Mouse (Mus musculus): ENCODE measurements around the gene Cyp2d11. TPM values are rescaled to one million over a fixed set of nuclear protein-coding genes. Genes with fewer than 3 reads are reported as not detected.
A peak's percentile ranks its signal among the peaks of the same experiment; 100 is the strongest.
"Not testable (repeated sequence)": the region's sequence is repeated elsewhere in the genome, so short reads cannot be mapped to it uniquely, and the experiment has no call there.

The Cyp2d11 gene
- polyA plus RNA-seq, 1 experiment: not detected

GRCm38 (mm10) chr15:82375855-82376254 lies 18.0 kb downstream of the Cyp2d11 start:
- 90% methylated on average over 9 of the region's 9 CpGs for WGBS
- peaks cover 20% of the 10 kb centered on the region for H3K4me1 ChIP-seq (ENCODE audit: control insufficient read depth, insufficient read depth, low read length)
- TF ChIP-seq CTCF (IDR thresholded peaks at IDR 0.05; ENCODE audit: insufficient read depth, low read depth, low read length) (no peak), POLR2A (IDR thresholded peaks at IDR 0.05; ENCODE audit: insufficient read depth, low read depth, low read length) (no peak)
- peak overlapping the region; percentile 65; the same call in 1 of the 2 replicates for H3K27ac ChIP-seq (ENCODE audit: insufficient read depth, low read depth, low read length)
- H3K4me3 ChIP-seq (ENCODE audit: insufficient read depth, low read depth, low read length): no peak overlapping the region

GRCm38 (mm10) chr15:82374437-82374836 lies 19.4 kb downstream of the Cyp2d11 start:
- H3K27ac ChIP-seq (ENCODE audit: insufficient read depth, low read depth, low read length): no peak overlapping the region
- TF ChIP-seq CTCF (IDR thresholded peaks at IDR 0.05; ENCODE audit: insufficient read depth, low read depth, low read length) (no peak), POLR2A (IDR thresholded peaks at IDR 0.05; ENCODE audit: insufficient read depth, low read depth, low read length) (no peak)
- H3K4me1 ChIP-seq (ENCODE audit: control insufficient read depth, insufficient read depth, low read length): peaks cover 12% of the 10 kb centered on the region
- no peak overlapping the region for H3K4me3 ChIP-seq (ENCODE audit: insufficient read depth, low read depth, low read length)
- 79% methylated on average over 5 of the region's 5 CpGs for WGBS

DNA sequence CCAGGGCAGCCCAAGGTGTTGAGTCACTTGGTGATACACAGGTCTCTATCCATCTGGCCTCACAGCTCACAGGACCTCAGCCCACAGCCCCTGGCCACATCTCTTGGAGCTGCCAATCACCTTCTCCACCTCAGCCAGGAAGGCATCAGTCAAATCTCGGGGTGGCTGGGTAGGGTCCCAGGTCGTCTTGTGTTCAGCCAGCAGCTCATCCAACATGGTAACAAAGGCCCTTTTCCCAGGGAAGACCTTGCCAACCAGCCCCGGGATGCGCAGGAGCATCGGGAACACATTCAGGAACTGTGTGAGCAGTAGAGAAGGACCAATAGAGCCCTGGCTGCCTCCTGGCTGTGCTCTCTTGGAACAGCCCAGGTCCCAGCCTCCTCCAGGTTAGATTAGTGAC lies 20.8 kb downstream of the Cyp2d11 start:
- Histone ChIP-seq H3K27ac (ENCODE audit: insufficient read depth, low read depth, low read length) (no peak overlapping the region), H3K4me1 (ENCODE audit: control insufficient read depth, insufficient read depth, low read length) (peaks cover 11% of the 10 kb centered on the region), H3K4me3 (ENCODE audit: insufficient read depth, low read depth, low read length) (no peak overlapping the region)
- 89% methylated on average over 5 of the region's 5 CpGs for whole genome bisulfite sequencing
- TF ChIP-seq CTCF (IDR thresholded peaks at IDR 0.05; ENCODE audit: insufficient read depth, low read depth, low read length) (no peak), POLR2A (IDR thresholded peaks at IDR 0.05; ENCODE audit: insufficient read depth, low read depth, low read length) (no peak)

GRCm38 (mm10) chr15:82372446-82372845 lies 21.4 kb downstream of the Cyp2d11 start:
- Histone ChIP-seq H3K4me3 (ENCODE audit: insufficient read depth, low read depth, low read length) (no peak overlapping the region), H3K27ac (ENCODE audit: insufficient read depth, low read depth, low read length) (no peak overlapping the region), H3K4me1 (ENCODE audit: control insufficient read depth, insufficient read depth, low read length) (peaks cover 11% of the 10 kb centered on the region)
- no peak for TF ChIP-seq POLR2A (IDR thresholded peaks at IDR 0.05; ENCODE audit: insufficient read depth, low read depth, low read length)
- no peak for TF ChIP-seq CTCF (IDR thresholded peaks at IDR 0.05; ENCODE audit: insufficient read depth, low read depth, low read length)
- WGBS: 92% methylated on average over 6 of the region's 6 CpGs

DNA sequence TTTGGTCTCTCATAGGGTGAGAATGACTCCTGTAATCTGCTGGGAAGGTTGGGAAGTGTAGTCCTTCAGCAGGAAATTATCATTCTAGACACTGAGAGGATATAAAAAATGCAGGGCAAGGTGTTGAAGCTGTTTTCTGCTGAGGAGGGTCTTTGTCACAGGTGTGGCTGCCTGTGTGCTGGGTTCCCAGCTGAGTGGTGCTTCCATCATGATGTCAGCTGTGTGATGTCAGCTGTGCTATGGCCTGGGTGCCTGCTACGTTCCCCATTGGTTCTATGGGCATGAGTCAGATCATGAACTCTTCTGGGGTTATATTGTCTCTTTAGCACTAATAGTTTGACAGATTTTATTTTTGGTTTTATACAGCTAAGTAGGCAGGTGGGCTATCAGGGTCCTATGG lies 25.0 kb downstream of the Cyp2d11 start:
- Histone ChIP-seq H3K27ac (ENCODE audit: insufficient read depth, low read depth, low read length) (no peak overlapping the region), H3K4me1 (ENCODE audit: control insufficient read depth, insufficient read depth, low read length) (no peaks in the 10 kb centered on the region), H3K4me3 (ENCODE audit: insufficient read depth, low read depth, low read length) (no peak overlapping the region)
- WGBS: 78% methylated on average over 1 of the region's 1 CpGs
- no peak for TF ChIP-seq POLR2A (IDR thresholded peaks at IDR 0.05; ENCODE audit: insufficient read depth, low read depth, low read length)

DNA sequence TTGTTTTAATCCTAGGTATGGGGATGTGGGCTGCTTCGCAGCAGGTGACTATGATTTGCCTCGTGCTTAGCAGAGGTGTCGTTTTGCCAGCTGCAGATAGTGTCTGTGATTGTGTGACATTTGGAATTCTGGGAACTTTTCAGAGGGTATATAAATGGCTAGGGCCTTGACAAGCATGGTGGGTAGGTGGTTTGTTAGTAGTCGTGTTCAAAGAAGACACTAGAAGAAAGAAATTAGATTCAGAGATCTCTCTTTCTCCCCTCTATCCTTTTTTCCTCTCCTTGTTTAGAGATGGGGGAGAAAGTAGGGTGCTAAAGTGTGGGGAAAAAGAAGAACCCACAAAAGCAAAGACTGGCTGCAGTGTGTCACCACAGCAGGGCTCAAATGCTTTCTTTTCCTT lies 25.7 kb downstream of the Cyp2d11 start:
- H3K4me3 ChIP-seq (ENCODE audit: insufficient read depth, low read depth, low read length): no peak overlapping the region
- H3K4me1 ChIP-seq (ENCODE audit: control insufficient read depth, insufficient read depth, low read length): no peaks in the 10 kb centered on the region
- TF ChIP-seq POLR2A (IDR thresholded peaks at IDR 0.05; ENCODE audit: insufficient read depth, low read depth, low read length) (no peak), CTCF (IDR thresholded peaks at IDR 0.05; ENCODE audit: insufficient read depth, low read depth, low read length) (no peak)
- no peak overlapping the region for H3K27ac ChIP-seq (ENCODE audit: insufficient read depth, low read depth, low read length)
- WGBS: 82% methylated on average over 4 of the region's 4 CpGs

- not testable (repeated sequence) for H3K27ac ChIP-seq (ENCODE audit: insufficient read depth, low read depth, low read length); H3K4me1 ChIP-seq (ENCODE audit: control insufficient read depth, insufficient read depth, low read length); H3K4me3 ChIP-seq (ENCODE audit: insufficient read depth, low read depth, low read length)
- WGBS: 23% methylated on average over 7 of the region's 9 CpGs
Measured at GRCm38 (mm10) chr15:82364561-82364960, 29.3 kb downstream of the Cyp2d11 start.

DNA sequence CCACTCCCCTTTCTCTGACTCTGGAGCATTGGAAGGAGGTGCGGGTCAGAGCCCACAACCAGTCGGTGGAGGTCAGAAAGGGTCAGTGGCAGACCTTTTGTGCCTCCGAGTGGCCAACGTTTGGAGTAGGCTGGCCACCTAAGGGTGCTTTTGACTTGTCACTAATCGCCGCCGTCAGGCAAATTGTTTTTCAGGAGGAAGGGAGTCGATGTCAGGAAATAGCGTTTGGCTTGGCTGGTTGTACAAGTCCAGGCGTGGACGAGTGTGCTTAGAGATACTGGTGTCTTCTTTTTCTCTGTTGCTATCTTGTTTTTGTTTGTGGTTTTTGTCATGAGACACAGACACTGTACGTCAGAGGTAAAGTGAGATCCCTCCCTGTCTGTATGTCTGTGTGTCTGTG lies 30.0 kb downstream of the Cyp2d11 start:
- WGBS: 82% methylated on average over 9 of the region's 12 CpGs
- H3K4me3 ChIP-seq (ENCODE audit: insufficient read depth, low read depth, low read length); H3K4me1 ChIP-seq (ENCODE audit: control insufficient read depth, insufficient read depth, low read length); H3K27ac ChIP-seq (ENCODE audit: insufficient read depth, low read depth, low read length): not testable (repeated sequence)

DNA sequence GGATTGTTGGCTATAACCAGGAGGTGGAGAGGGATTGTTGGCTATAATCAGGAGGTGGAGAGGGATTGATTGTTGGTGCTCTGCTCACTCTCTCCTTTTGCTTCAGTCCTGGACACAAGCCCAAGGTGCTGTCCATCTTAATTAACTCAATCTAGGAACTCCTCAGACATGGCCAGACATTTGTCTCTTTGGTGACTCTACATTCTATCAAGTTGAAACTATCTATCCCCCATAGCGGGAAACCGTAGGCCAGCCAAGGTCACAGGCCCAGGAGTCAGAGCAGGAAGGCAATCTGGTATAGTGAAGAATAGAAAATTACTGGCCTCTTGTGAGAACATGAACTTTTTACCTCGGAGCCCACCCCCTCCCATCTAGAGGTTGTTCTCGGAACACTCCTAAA lies 31.6 kb downstream of the Cyp2d11 start:
- H3K4me1 ChIP-seq (ENCODE audit: control insufficient read depth, insufficient read depth, low read length): no peaks in the 10 kb centered on the region
- no peak overlapping the region for H3K27ac ChIP-seq (ENCODE audit: insufficient read depth, low read depth, low read length)
- H3K4me3 ChIP-seq (ENCODE audit: insufficient read depth, low read depth, low read length): no peak overlapping the region
- 94% methylated on average over 4 of the region's 4 CpGs for WGBS
- no peak for TF ChIP-seq CTCF (IDR thresholded peaks at IDR 0.05; ENCODE audit: insufficient read depth, low read depth, low read length)

- no peak for TF ChIP-seq CTCF (IDR thresholded peaks at IDR 0.05; ENCODE audit: insufficient read depth, low read depth, low read length)
- TF ChIP-seq POLR2A (IDR thresholded peaks at IDR 0.05; ENCODE audit: insufficient read depth, low read depth, low read length): no peak
Measured at GRCm38 (mm10) chr15:82361459-82362018, 32.3 kb downstream of the Cyp2d11 start.

More at GRCm38 (mm10) chr15:82361459-82362018, 32.3 kb downstream of the Cyp2d11 start:
- Histone ChIP-seq H3K4me1 (ENCODE audit: control insufficient read depth, insufficient read depth, low read length) (no peaks in the 10 kb centered on the region), H3K27ac (ENCODE audit: insufficient read depth, low read depth, low read length) (no peak overlapping the region), H3K4me3 (ENCODE audit: insufficient read depth, low read depth, low read length) (no peak overlapping the region)
- 61% methylated on average over 11 of the region's 11 CpGs for WGBS

All from olfactory bulb, adult 2 months (tissue).